In genomic region chr14:105733013-105733728, GRCm38 (mm10) we compare ENCODE assay signal across 8 mouse cellular contexts.
DNase-seq lines count a peak whose midpoint lies in the region; ATAC-seq lines count a peak whose summit lies in the region.

No protein-coding gene starts in this region.

- no peaks in the 10 kb centered on the region for H3K9me3 ChIP-seq in forebrain, embryonic 16.5 days (ENCODE audit: control insufficient read depth, low read length)
- no peaks in the 10 kb centered on the region for H3K9me3 ChIP-seq in hindbrain, embryonic 14.5 days (ENCODE audit: control insufficient read depth, low read length)

- H3K4me3 ChIP-seq in forebrain, embryonic 16.5 days (replicated peaks; ENCODE audit: low read length): peak overlapping the region; percentile 28
- H3K4me3 ChIP-seq in hindbrain, embryonic 14.5 days (replicated peaks; ENCODE audit: low read length): peak overlapping the region; percentile 28

- DNase-seq in R1 (ENCODE audit: low read depth, low spot score): peak; percentile 52
- DNase-seq in cerebellum, adult 11 months: peak; percentile 21
- peak; percentile 55 for DNase-seq in hindbrain, embryonic 14.5 days (ENCODE audit: low spot score)
- DNase-seq in left cerebral cortex, postnatal 14 days (ENCODE audit: low spot score in 2 of 2): peak; percentile 44 to 49
- peak; percentile 26 to 56 for DNase-seq in lung, postnatal 4 days
- DNase-seq in right cerebral cortex, postnatal 4 days: peak; percentile 55
- DNase-seq in natural killer cell, adult 2 months (ENCODE audit: low spot score in 2 of 2): no peak

- H3K9ac ChIP-seq in forebrain, embryonic 16.5 days (replicated peaks; ENCODE audit: low read depth, low read length): no peak overlapping the region
- H3K9ac ChIP-seq in hindbrain, embryonic 14.5 days: peak overlapping the region; percentile 48; the same call in 1 of the 2 replicates

- 2% methylated on average over 12 of the region's 12 CpGs for WGBS in forebrain, embryonic 16.5 days
- 5% methylated on average over 12 of the region's 12 CpGs for WGBS in hindbrain, embryonic 14.5 days

- H3K36me3 ChIP-seq in forebrain, embryonic 16.5 days (ENCODE audit: control insufficient read depth, insufficient read depth): no peaks in the 10 kb centered on the region
- H3K36me3 ChIP-seq in hindbrain, embryonic 14.5 days (replicated peaks; ENCODE audit: control insufficient read depth, insufficient read depth): no peaks in the 10 kb centered on the region

- no peaks in the 10 kb centered on the region for H3K27me3 ChIP-seq in forebrain, embryonic 16.5 days (replicated peaks; ENCODE audit: control insufficient read depth, insufficient read depth, low read length)
- no peaks in the 10 kb centered on the region for H3K27me3 ChIP-seq in hindbrain, embryonic 14.5 days (ENCODE audit: control insufficient read depth, insufficient read depth, low read length)

- H3K27ac ChIP-seq in forebrain, embryonic 16.5 days (ENCODE audit: low read length): peak overlapping the region; percentile 49
- H3K27ac ChIP-seq in hindbrain, embryonic 14.5 days: peak overlapping the region; percentile 79

- peak; percentile 54 for ATAC-seq in forebrain, embryonic 16.5 days
- 0 out of 2 replicates have a peak, but pooled peaks have one; percentile 47 for ATAC-seq in hindbrain, embryonic 14.5 days (ENCODE audit: low FRiP score)

- intact Hi-C loops in left cerebral cortex, postnatal 14 days (cut with DNase I): loop anchor here (2.0 to 5.0 kb wide), 3 partner anchors 56 to 164 kb away; partner anchors contain the start of gene Spry2

- peak overlapping the region; percentile 49 for H3K4me2 ChIP-seq in forebrain, embryonic 16.5 days (ENCODE audit: low read length)
- peak overlapping the region; percentile 58 for H3K4me2 ChIP-seq in hindbrain, embryonic 14.5 days (replicated peaks)

- peaks cover 22% of the 10 kb centered on the region for H3K4me1 ChIP-seq in forebrain, embryonic 16.5 days (replicated peaks; ENCODE audit: control insufficient read depth, insufficient read depth, low read length)
- H3K4me1 ChIP-seq in hindbrain, embryonic 14.5 days (replicated peaks; ENCODE audit: control insufficient read depth, insufficient read depth, low read length): peaks cover 18% of the 10 kb centered on the region

Comparison
In these comparisons a context has a peak if more than half of its experiments do, and no peak if none do; other contexts are left out.
1. DNase-seq: peak in R1 (single experiment), cerebellum, adult 11 months (single experiment), hindbrain, embryonic 14.5 days (single experiment), left cerebral cortex, postnatal 14 days (2 of 2), lung, postnatal 4 days (2 of 2) and right cerebral cortex, postnatal 4 days (single experiment); none in natural killer cell, adult 2 months (0 of 2).